Mouse (Mus musculus): ENCODE results near the gene Adat1.

GRCm38 (mm10) chr8:111941101-111941454 lies 51.0 kb downstream of the Adat1 start:
- TF ChIP-seq CTCF (IDR thresholded peaks at IDR 0.05; ENCODE audit: extremely low read depth, insufficient read length, insufficient replicate concordance, low read depth, low read length): no peak
- no peak; the same call in 1 of the 2 replicates for TF ChIP-seq POLR2A (IDR thresholded peaks at IDR 0.05; ENCODE audit: low read depth, low read length)

Data from small intestine, adult 2 months (tissue).